ENCODE assay signal across 14 mouse cellular contexts in genomic region chr13:57061074-57061473, GRCm38 (mm10).
DNase-seq lines count a peak whose midpoint lies in the region; ATAC-seq lines count a peak whose summit lies in the region.
"Had no signal": no experiment of that assay in that cellular context is flagged by ENCODE, and none has a peak within 500 bp of the region (broad histone marks: within the 10 kb centered on the region; RNA-seq: fewer than 3 reads in every experiment).

No protein-coding gene starts in this region.

- no peak overlapping the region for H3K27ac ChIP-seq in embryonic facial prominence, embryonic 12.5 days
- peak overlapping the region; percentile 72 for H3K27ac ChIP-seq in midbrain, embryonic 14.5 days (replicated peaks; ENCODE audit: low read depth, low read length)
- H3K27ac ChIP-seq: layer of hippocampus, adult 2 months; liver, embryonic 12.5 days; macrophage; neural tube, embryonic 12.5 days had no signal

- H3K4me2 ChIP-seq in embryonic facial prominence, embryonic 12.5 days (replicated peaks) = no peak overlapping the region; the same call in 1 of the 2 replicates
- no peak overlapping the region for H3K4me2 ChIP-seq in midbrain, embryonic 14.5 days (ENCODE audit: low read length)
- H3K4me2 ChIP-seq: liver, embryonic 12.5 days; neural tube, embryonic 12.5 days had no signal

- no peak overlapping the region for H3K4me3 ChIP-seq in embryonic facial prominence, embryonic 12.5 days
- H3K4me3 ChIP-seq in midbrain, embryonic 14.5 days (replicated peaks; ENCODE audit: low read depth, low read length) = no peak overlapping the region
- H3K4me3 ChIP-seq: layer of hippocampus, adult 2 months; liver, embryonic 12.5 days; neural tube, embryonic 12.5 days had no signal

- H3K9me3 ChIP-seq in embryonic facial prominence, embryonic 12.5 days = no peaks in the 10 kb centered on the region
- H3K9me3 ChIP-seq in midbrain, embryonic 14.5 days (ENCODE audit: control insufficient read depth, low read length) = no peaks in the 10 kb centered on the region
- H3K9me3 ChIP-seq: liver, embryonic 12.5 days; neural tube, embryonic 12.5 days had no signal

- peaks cover 10% of the 10 kb centered on the region for H3K4me1 ChIP-seq in embryonic facial prominence, embryonic 12.5 days
- peaks cover 18% of the 10 kb centered on the region for H3K4me1 ChIP-seq in midbrain, embryonic 14.5 days (ENCODE audit: control insufficient read depth, insufficient read depth, low read length)
- H3K4me1 ChIP-seq: liver, embryonic 12.5 days had no signal

- H3K9ac ChIP-seq in embryonic facial prominence, embryonic 12.5 days = no peak overlapping the region
- no peak overlapping the region for H3K9ac ChIP-seq in midbrain, embryonic 14.5 days (replicated peaks; ENCODE audit: low read length)
- H3K9ac ChIP-seq: liver, embryonic 12.5 days; neural tube, embryonic 12.5 days had no signal

- intact Hi-C loops in heart, postnatal 10 days (cut with DNase I) = no loop called here
- intact Hi-C loops in heart, postnatal 36 days (cut with DNase I) = no loop called here

- no peaks in the 10 kb centered on the region for H3K27me3 ChIP-seq in embryonic facial prominence, embryonic 12.5 days
- no peaks in the 10 kb centered on the region for H3K27me3 ChIP-seq in midbrain, embryonic 14.5 days (ENCODE audit: control insufficient read depth, insufficient read depth, low read length)
- H3K27me3 ChIP-seq: liver, embryonic 12.5 days; neural tube, embryonic 12.5 days had no signal

- 54% methylated on average over 7 of the region's 7 CpGs for WGBS in embryonic facial prominence, embryonic 12.5 days
- WGBS in midbrain, embryonic 14.5 days = 41% methylated on average over 7 of the region's 7 CpGs

- H3K36me3 ChIP-seq in embryonic facial prominence, embryonic 12.5 days = no peaks in the 10 kb centered on the region
- no peaks in the 10 kb centered on the region for H3K36me3 ChIP-seq in midbrain, embryonic 14.5 days (ENCODE audit: control insufficient read depth, insufficient read depth, low read length)
- H3K36me3 ChIP-seq: liver, embryonic 12.5 days; neural tube, embryonic 12.5 days had no signal

- 0 out of 2 replicates have a peak, but pooled peaks have one; percentile 28 for ATAC-seq in embryonic facial prominence, embryonic 12.5 days (ENCODE audit: insufficient number of reproducible peaks, insufficient read depth, low FRiP score, low TSS enrichment)
- peak; percentile 46; the same call in 1 of the 2 replicates for ATAC-seq in midbrain, embryonic 14.5 days (ENCODE audit: low FRiP score, low TSS enrichment)
- ATAC-seq: activated CD4-positive, CD25-positive, alpha-beta regulatory T cell, adult 4 months; intestine, embryonic 16.5 days; liver, embryonic 12.5 days had no signal

- DNase-seq in heart, postnatal 10 days = peak; percentile 5 to 13
- DNase-seq in heart, postnatal 36 days = no peak
- DNase-seq in MN1 (ENCODE audit: low spot score) = peak; percentile 95
- peak; percentile 75 for DNase-seq in midbrain, embryonic 14.5 days
- no peak for DNase-seq in layer of hippocampus, postnatal 10 days (ENCODE audit: low spot score in 2 of 2)
- no peak for DNase-seq in ovary, postnatal 10 days (ENCODE audit: low spot score)
- DNase-seq: spleen, adult 18-20 months had no signal

Comparison
In these comparisons a context has a peak if more than half of its experiments do, and no peak if none do; other contexts are left out.
1. DNase-seq: peak in heart, postnatal 10 days (2 of 2), MN1 (single experiment) and midbrain, embryonic 14.5 days (single experiment); none in heart, postnatal 36 days (0 of 2), layer of hippocampus, postnatal 10 days (0 of 2) and ovary, postnatal 10 days (single experiment).